Mouse (Mus musculus): ENCODE measurements at regions not wholly inside any gene's neighbourhood (a gene's known extent, or its start where the extent isn't known, plus 50 kb on each side); places are given as distances from the start of the nearest gene placed in this dataset.
A peak's percentile ranks its signal among the peaks of the same experiment; 100 is the strongest.

- no peak for DNase-seq
These were observed 59.9 kb upstream of the Slc30a5 start for GRCm38 (mm10) chr13:100893096-100893495.

GRCm38 (mm10) chr13:100892647-100893071, 59.4 kb upstream of the Slc30a5 start:
- no peak for DNase-seq

GRCm38 (mm10) chr13:100892204-100892603, 59.0 kb upstream of the Slc30a5 start:
- peak; percentile 67 to 68 for DNase-seq

GRCm38 (mm10) chr13:100890457-100890856, 57.2 kb upstream of the Slc30a5 start:
- DNase-seq, result no peak

GRCm38 (mm10) chr13:100888481-100888880, 55.3 kb upstream of the Slc30a5 start:
- DNase-seq, result no peak

GRCm38 (mm10) chr13:100883711-100884110, 50.5 kb upstream of the Slc30a5 start:
- no peak for DNase-seq

Measured in adrenal gland, postnatal 36 days (tissue).